Mouse (Mus musculus): Measurements from ENCODE around the gene Zdhhc19. TPM values are rescaled to one million over a fixed set of nuclear protein-coding genes. Genes with fewer than 3 reads are reported as not detected.

The Zdhhc19 gene
- polyA plus RNA-seq, 1 experiment, result not detected

DNA sequence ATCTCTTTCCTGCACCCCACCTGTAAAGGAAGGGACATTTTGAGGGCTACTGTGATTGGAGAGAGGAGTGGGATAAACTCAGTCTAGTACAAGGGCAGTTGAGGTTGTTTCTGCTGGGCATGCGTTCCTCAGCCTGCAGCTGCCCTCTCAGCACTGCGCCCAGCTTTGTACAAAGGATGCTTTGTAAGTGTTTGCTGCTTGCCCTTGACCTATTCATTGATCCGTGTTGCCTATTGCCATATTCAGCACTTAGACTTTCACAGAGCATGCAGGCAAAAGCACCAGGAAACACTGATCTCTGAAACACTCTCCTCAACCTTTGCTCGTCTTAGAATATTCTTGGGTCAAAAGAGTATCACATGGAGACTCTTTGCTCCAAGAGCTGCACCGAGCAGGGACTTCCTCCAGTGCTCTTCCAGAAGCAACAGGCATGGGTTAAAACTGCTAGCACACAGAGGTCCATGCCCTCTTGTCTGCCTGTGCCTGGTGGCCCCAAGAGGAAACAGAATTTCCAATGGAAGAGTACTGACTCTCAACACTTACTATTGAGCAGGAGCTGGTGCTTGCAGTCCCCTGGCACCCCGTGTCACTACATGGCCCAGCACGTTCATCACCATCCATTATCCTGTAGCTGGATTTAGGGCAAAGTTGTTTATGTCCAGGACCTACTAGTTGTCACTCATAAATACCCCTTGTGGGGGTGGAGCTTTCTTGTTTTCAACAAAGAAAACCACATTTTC lies 23.6 kb upstream of the Zdhhc19 start:
- no peak overlapping the region for H3ac ChIP-seq (ENCODE audit: control insufficient read depth, insufficient read length, low read depth)
- peaks cover 2% of the 10 kb centered on the region for H3K27me3 ChIP-seq (ENCODE audit: control insufficient read depth, insufficient read depth, insufficient read length)
- peaks cover 21% of the 10 kb centered on the region for H3K36me3 ChIP-seq (ENCODE audit: control insufficient read depth, insufficient read depth)
- H3K79me2 ChIP-seq (ENCODE audit: control insufficient read depth, insufficient read depth), result no peaks in the 10 kb centered on the region
- H3K4me3 ChIP-seq (ENCODE audit: insufficient read depth, poor library complexity, severe bottlenecking), result no peak overlapping the region
- TF ChIP-seq USF1 (IDR thresholded peaks at IDR 0.05; ENCODE audit: low read depth), result no peak
- no peaks in the 10 kb centered on the region for H3K79me3 ChIP-seq (ENCODE audit: low read depth)

DNA sequence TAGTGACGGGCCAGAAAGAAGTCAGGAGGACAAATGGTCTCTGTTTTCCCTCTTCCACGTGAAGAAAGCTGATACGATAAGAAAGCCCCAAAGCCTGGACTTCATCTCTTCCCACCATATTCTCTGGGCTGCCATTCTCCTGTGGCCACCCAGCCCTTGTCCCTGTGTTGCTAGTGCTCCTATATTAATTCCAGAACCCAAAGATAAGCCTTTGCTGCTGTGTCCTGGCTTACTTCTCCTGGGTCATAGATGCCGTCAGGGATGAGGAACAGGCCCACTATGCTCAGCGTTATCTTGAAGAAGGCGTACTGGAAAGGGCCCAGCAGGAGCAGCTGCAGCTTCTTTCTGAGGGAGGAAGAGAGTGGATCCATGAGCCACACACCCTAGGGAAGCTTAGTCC lies 18.8 kb upstream of the Zdhhc19 start:
- TF ChIP-seq FOSL1 (IDR thresholded peaks at IDR 0.05; ENCODE audit: insufficient read depth, low read length, poor library complexity, severe bottlenecking), result no peak
- no peaks in the 10 kb centered on the region for H3K79me3 ChIP-seq (ENCODE audit: low read depth)
- H3K4me3 ChIP-seq (ENCODE audit: insufficient read depth, poor library complexity, severe bottlenecking), result no peak overlapping the region
- no peak overlapping the region for H3ac ChIP-seq (ENCODE audit: control insufficient read depth, insufficient read length, low read depth)
- peaks cover 12% of the 10 kb centered on the region for H3K27me3 ChIP-seq (ENCODE audit: control insufficient read depth, insufficient read depth, insufficient read length)
- H3K79me2 ChIP-seq (ENCODE audit: control insufficient read depth, insufficient read depth), result no peaks in the 10 kb centered on the region
- H3K36me3 ChIP-seq (ENCODE audit: control insufficient read depth, insufficient read depth), result peaks cover 2% of the 10 kb centered on the region

DNA sequence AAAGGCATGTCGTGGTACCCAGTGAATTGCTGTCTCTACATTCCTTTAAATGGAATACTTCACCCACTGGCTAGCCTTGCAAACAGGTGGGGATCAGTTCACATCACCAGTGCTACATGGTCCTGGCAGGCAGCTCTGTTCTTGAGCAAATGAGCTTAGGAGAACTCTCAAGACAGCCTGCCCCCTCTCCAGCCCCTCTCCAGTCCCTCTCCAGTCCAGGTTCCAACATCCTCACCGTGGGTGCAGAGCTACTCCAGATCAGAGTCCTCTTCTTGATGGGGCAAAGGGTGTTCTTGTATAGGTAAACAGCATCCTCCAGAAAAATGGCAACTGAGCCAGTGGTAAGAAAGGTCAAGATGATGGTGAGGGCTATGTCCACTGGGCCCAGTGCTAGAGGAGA lies 16.6 kb upstream of the Zdhhc19 start:
- Histone ChIP-seq H3K79me3 (ENCODE audit: low read depth) (no peaks in the 10 kb centered on the region), H3K79me2 (ENCODE audit: control insufficient read depth, insufficient read depth) (no peaks in the 10 kb centered on the region), H3K4me3 (ENCODE audit: insufficient read depth, poor library complexity, severe bottlenecking) (no peak overlapping the region), H3ac (ENCODE audit: control insufficient read depth, insufficient read length, low read depth) (no peak overlapping the region), H3K27me3 (ENCODE audit: control insufficient read depth, insufficient read depth, insufficient read length) (peaks cover 22% of the 10 kb centered on the region), H3K36me3 (ENCODE audit: control insufficient read depth, insufficient read depth) (no peaks in the 10 kb centered on the region)
- TF ChIP-seq CEBPB (IDR thresholded peaks at IDR 0.05; ENCODE audit: low read depth) (no peak), FOSL1 (IDR thresholded peaks at IDR 0.05; ENCODE audit: insufficient read depth, low read length, poor library complexity, severe bottlenecking) (no peak), MYOD1 (IDR thresholded peaks at IDR 0.05; ENCODE audit: control insufficient read depth, insufficient read length, low read depth) (no peak), CTCF (IDR thresholded peaks at IDR 0.05; ENCODE audit: control insufficient read depth, insufficient read depth, insufficient read length) (no peak), USF1 (IDR thresholded peaks at IDR 0.05; ENCODE audit: low read depth) (no peak)

DNA sequence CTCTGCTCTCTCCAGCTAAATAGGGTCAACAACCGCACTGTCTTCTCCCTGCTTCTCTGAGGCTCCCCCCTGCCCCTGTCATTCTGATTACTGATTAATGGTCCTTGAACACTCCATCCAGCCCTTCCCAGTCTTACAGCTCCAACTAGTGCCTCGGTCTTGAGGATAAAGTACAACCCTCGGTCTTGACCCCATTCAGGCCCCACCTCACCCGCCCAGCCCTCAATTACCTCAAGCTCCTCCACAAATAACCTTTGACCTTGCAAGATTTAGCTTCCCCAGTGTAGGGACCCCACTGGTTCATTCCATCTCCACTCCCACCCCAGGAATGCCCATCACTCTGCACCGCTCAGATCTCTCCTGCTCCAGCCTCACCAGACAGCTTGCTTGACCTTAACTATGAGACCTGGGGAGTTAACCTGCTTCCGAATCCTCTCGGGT lies 11.6 kb upstream of the Zdhhc19 start:
- H3K27me3 ChIP-seq (ENCODE audit: control insufficient read depth, insufficient read depth, insufficient read length), result peaks cover 18% of the 10 kb centered on the region
- no peaks in the 10 kb centered on the region for H3K79me2 ChIP-seq (ENCODE audit: control insufficient read depth, insufficient read depth)
- no peak overlapping the region for H3ac ChIP-seq (ENCODE audit: control insufficient read depth, insufficient read length, low read depth)
- no peaks in the 10 kb centered on the region for H3K36me3 ChIP-seq (ENCODE audit: control insufficient read depth, insufficient read depth)
- H3K79me3 ChIP-seq (ENCODE audit: low read depth), result no peaks in the 10 kb centered on the region
- TF ChIP-seq MYOD1 (IDR thresholded peaks at IDR 0.05; ENCODE audit: control insufficient read depth, insufficient read length, low read depth), result no peak
- TF ChIP-seq USF1 (IDR thresholded peaks at IDR 0.05; ENCODE audit: low read depth), result no peak
- no peak overlapping the region for H3K4me3 ChIP-seq (ENCODE audit: insufficient read depth, poor library complexity, severe bottlenecking)

DNA sequence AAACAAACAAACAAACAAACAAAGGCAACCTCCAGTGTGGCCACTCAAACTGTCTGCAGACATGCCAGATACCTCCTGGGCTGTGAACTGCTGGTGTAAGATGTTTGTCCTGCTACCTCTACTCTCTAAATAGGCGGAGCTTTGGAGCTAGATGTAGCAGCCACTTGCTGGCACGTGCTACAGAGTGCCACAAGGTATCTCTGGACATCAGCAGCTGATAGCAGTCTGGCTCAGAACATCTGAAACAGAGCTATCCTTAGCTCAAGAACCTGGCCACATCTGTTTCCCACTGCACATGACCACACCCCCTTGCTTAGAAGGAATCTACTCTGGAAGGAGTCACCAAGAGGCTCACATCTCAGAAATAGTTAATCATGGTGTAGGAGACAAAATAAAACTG lies 10.9 kb upstream of the Zdhhc19 start:
- Histone ChIP-seq H3K79me2 (ENCODE audit: control insufficient read depth, insufficient read depth) (no peaks in the 10 kb centered on the region), H3ac (ENCODE audit: control insufficient read depth, insufficient read length, low read depth) (no peak overlapping the region), H3K36me3 (ENCODE audit: control insufficient read depth, insufficient read depth) (no peaks in the 10 kb centered on the region), H3K4me3 (ENCODE audit: insufficient read depth, poor library complexity, severe bottlenecking) (no peak overlapping the region), H3K27me3 (ENCODE audit: control insufficient read depth, insufficient read depth, insufficient read length) (peaks cover 18% of the 10 kb centered on the region), H3K79me3 (ENCODE audit: low read depth) (no peaks in the 10 kb centered on the region)
- no peak for TF ChIP-seq USF1 (IDR thresholded peaks at IDR 0.05; ENCODE audit: low read depth)
- no peak for TF ChIP-seq MYOD1 (IDR thresholded peaks at IDR 0.05; ENCODE audit: control insufficient read depth, insufficient read length, low read depth)
- no peak for TF ChIP-seq MAX (IDR thresholded peaks at IDR 0.05)
- no peak for TF ChIP-seq CTCF (IDR thresholded peaks at IDR 0.05; ENCODE audit: control insufficient read depth, insufficient read depth, insufficient read length)

DNA sequence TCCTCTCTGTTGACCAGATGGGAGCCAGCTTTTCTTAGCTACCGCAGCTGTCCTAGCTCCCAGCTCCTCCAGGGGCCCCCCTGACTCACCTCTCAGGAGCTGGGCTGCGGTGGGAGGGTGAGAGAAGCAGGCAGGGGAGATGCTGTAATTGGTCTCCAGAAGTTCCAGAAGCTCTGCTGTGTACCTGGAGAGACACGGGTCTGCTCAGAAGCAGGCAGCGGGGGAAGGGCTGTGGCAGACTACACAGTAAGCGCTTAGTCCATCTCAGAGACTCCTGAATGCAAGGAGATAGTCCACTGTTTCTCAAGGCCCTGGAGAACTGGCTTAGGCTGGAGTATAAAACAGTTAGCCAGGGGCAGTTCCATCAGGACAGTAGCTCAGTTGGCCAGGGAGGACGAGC lies 10.0 kb upstream of the Zdhhc19 start:
- Histone ChIP-seq H3K79me3 (ENCODE audit: low read depth) (no peaks in the 10 kb centered on the region), H3K27me3 (ENCODE audit: control insufficient read depth, insufficient read depth, insufficient read length) (peaks cover 18% of the 10 kb centered on the region), H3K36me3 (ENCODE audit: control insufficient read depth, insufficient read depth) (no peaks in the 10 kb centered on the region), H3ac (ENCODE audit: control insufficient read depth, insufficient read length, low read depth) (no peak overlapping the region), H3K79me2 (ENCODE audit: control insufficient read depth, insufficient read depth) (no peaks in the 10 kb centered on the region), H3K4me3 (ENCODE audit: insufficient read depth, poor library complexity, severe bottlenecking) (no peak overlapping the region)
- no peak for TF ChIP-seq CEBPB (IDR thresholded peaks at IDR 0.05; ENCODE audit: low read depth)
- TF ChIP-seq CTCF (IDR thresholded peaks at IDR 0.05; ENCODE audit: control insufficient read depth, insufficient read depth, insufficient read length), result no peak
- TF ChIP-seq USF1 (IDR thresholded peaks at IDR 0.05; ENCODE audit: low read depth), result no peak
- no peak for TF ChIP-seq FOSL1 (IDR thresholded peaks at IDR 0.05; ENCODE audit: insufficient read depth, low read length, poor library complexity, severe bottlenecking)
- TF ChIP-seq MAX (IDR thresholded peaks at IDR 0.05), result no peak
- no peak for TF ChIP-seq MYOD1 (IDR thresholded peaks at IDR 0.05; ENCODE audit: control insufficient read depth, insufficient read length, low read depth)
- no peak for TF ChIP-seq MYOG (IDR thresholded peaks at IDR 0.05; ENCODE audit: control insufficient read depth, extremely low read depth, insufficient read length)
